Mouse (Mus musculus) ES-E14 (cell line): ENCODE data around the gene Rab37. TPM values are rescaled to one million over a fixed set of nuclear protein-coding genes. Genes with fewer than 3 reads are reported as not detected.

Experiments used
- DNase-seq: peaks from one replicate; pipeline ENCODE4 v3.0.0-alpha.2; 2013; ENCODE audit warnings: low read depth, low spot score
- H3K27ac ChIP-seq: 2 replicates; pipeline ENCODE4 v1.5.1; 2012; ENCODE audit warnings: low read depth, mild to moderate bottlenecking, low read length, moderate library complexity, mixed read lengths; ENCODE audit not compliant: poor library complexity, insufficient read depth, severe bottlenecking
- H3K36me3 ChIP-seq: 2 replicates; pipeline ENCODE4 v1.6.1; 2012; ENCODE audit warnings: mild to moderate bottlenecking, low read length, moderate library complexity, mixed read lengths; ENCODE audit not compliant: control insufficient read depth, poor library complexity, insufficient read depth, severe bottlenecking
- H3K4me1 ChIP-seq, 2 experiments: fragments of 150-350 bp in 1 of 2; sonication (generic) in 1 of 2; 2 replicates each; pipeline ENCODE4 v1.6.1; 2012; ENCODE audit warnings: low read length in 2 of 2, mild to moderate bottlenecking in 1 of 2, mixed read lengths in 1 of 2; ENCODE audit not compliant: control insufficient read depth in 2 of 2, insufficient read depth in 2 of 2, poor library complexity in 1 of 2
- H3K4me3 ChIP-seq, 2 experiments: fragments of 150-350 bp in 1 of 2; sonication (generic) in 1 of 2; 2 replicates each; pipeline ENCODE4 v1.5.1; 2012; ENCODE audit warnings: low read length in 2 of 2, low read depth in 1 of 2, mild to moderate bottlenecking in 1 of 2, mixed read lengths in 1 of 2; ENCODE audit not compliant: insufficient read depth in 1 of 2, poor library complexity in 1 of 2, severe bottlenecking in 1 of 2
- H3K9ac ChIP-seq: 2 replicates; pipeline ENCODE4 v1.6.1; 2012; ENCODE audit warnings: low read depth, mild to moderate bottlenecking, low read length, mixed read lengths; ENCODE audit not compliant: poor library complexity, insufficient read depth, severe bottlenecking
- H3K9me3 ChIP-seq: fragments of 150-350 bp; sonication (generic); 2 replicates; pipeline ENCODE4 v1.6.1; 2012; ENCODE audit warnings: low read depth, mild to moderate bottlenecking, low read length; ENCODE audit not compliant: control insufficient read depth, insufficient read depth
- CHD2 ChIP-seq: IDR thresholded peaks from 2 replicates; pipeline ENCODE4 v1.6.1; 2014; ENCODE audit warnings: mild to moderate bottlenecking, low read depth, low read length, inconsistent platforms
- HCFC1 ChIP-seq: IDR thresholded peaks from 2 replicates; pipeline ENCODE4 v1.6.1; 2012; ENCODE audit warnings: low read length, inconsistent platforms, borderline replicate concordance; ENCODE audit not compliant: insufficient read depth
- MAFK ChIP-seq: IDR thresholded peaks from 2 replicates; pipeline ENCODE4 v1.6.1; 2014; ENCODE audit warnings: mild to moderate bottlenecking, low read depth, low read length, inconsistent platforms; ENCODE audit not compliant: insufficient read depth
- ZC3H11A ChIP-seq: IDR thresholded peaks from 2 replicates; pipeline ENCODE4 v1.6.1; 2012; ENCODE audit warnings: low read depth, mild to moderate bottlenecking, inconsistent platforms, low read length, borderline replicate concordance
- ZNF384 ChIP-seq: IDR thresholded peaks from 2 replicates; pipeline ENCODE4 v1.6.1; 2012; ENCODE audit warnings: low read depth, low read length, inconsistent platforms
- in situ Hi-C, 2 experiments: fragments of 600-800 bp; cut with MboI; formaldehyde crosslinking; loops; one replicate each; pipeline ENCODE4 v1.15.1; 2025; ENCODE audit warnings: low sequenced_read_pairs in 2 of 2, inconsistent platforms in 1 of 2; ENCODE audit not compliant: unreplicated experiment in 2 of 2
- total RNA-seq: library from RNA; depleted of rRNA; stranded (reverse); fragments of 300-350 nt; gene quantifications from 2 replicates; pipeline ENCODE4 v1.2.3, GENCODE M21; 2012

The Rab37 gene
- total RNA-seq, 1 experiment, result 0.67 TPM

DNA sequence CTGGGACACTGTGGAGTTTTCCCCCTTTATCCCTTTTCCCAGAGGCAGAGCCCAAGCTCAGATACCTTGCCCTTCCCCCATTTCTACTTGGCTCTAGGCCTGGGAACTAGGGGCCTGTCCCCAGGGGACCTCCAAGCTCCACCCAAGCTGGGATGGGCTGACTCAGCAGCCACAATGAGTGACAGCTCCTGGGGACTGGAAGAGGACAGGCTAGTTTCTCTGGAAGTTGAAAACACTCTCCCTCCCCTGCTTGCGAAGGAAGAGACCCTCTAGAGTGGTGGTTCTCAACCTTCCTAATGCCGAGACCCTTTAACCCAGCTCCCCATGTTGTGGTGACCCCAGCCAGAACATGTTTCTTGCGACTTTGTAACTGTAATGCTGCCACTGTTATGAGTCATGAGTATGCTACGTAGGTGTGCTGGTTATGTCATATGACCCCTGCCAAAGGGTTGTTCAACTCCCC is 81.6 kb downstream of the Rab37 start:
- no peak for DNase-seq
- H3K27ac ChIP-seq, result peak overlapping the region; percentile 47; the same call in 1 of the 2 replicates
- TF ChIP-seq MAFK (peak; percentile 96), HCFC1 (no peak)
- H3K36me3 ChIP-seq, result peaks cover 19% of the 10 kb centered on the region; the same call in 1 of the 2 replicates
- in situ Hi-C loops, result no loop called here
- H3K4me3 ChIP-seq, result peak overlapping the region in 1 of 2 experiments; percentile 28; a peak in 1 of 4 replicates
- H3K9ac ChIP-seq, result no peak overlapping the region
- peaks cover 14 to 56% of the 10 kb centered on the region in 2 experiments for H3K4me1 ChIP-seq
- no peaks in the 10 kb centered on the region for H3K9me3 ChIP-seq

- peak overlapping the region; percentile 10 to 34; a peak in 3 of 4 replicates for H3K4me3 ChIP-seq
- in situ Hi-C loops, result no loop called here
- peak overlapping the region; percentile 53 for H3K9ac ChIP-seq
- no peak for TF ChIP-seq MAFK
- TF ChIP-seq HCFC1, result no peak
- TF ChIP-seq ZNF384, result no peak
- TF ChIP-seq CHD2, result no peak
- no peak for TF ChIP-seq ZC3H11A
- no peaks in the 10 kb centered on the region for H3K9me3 ChIP-seq
- H3K36me3 ChIP-seq, result peaks cover 18% of the 10 kb centered on the region; the same call in 1 of the 2 replicates
- DNase-seq, result no peak
- H3K27ac ChIP-seq, result peak overlapping the region; percentile 71
- H3K4me1 ChIP-seq, result peaks cover 14 to 57% of the 10 kb centered on the region in 2 experiments
Observed at GRCm38 (mm10) chr11:115173549-115174339, 82.5 kb downstream of the Rab37 start.

DNA sequence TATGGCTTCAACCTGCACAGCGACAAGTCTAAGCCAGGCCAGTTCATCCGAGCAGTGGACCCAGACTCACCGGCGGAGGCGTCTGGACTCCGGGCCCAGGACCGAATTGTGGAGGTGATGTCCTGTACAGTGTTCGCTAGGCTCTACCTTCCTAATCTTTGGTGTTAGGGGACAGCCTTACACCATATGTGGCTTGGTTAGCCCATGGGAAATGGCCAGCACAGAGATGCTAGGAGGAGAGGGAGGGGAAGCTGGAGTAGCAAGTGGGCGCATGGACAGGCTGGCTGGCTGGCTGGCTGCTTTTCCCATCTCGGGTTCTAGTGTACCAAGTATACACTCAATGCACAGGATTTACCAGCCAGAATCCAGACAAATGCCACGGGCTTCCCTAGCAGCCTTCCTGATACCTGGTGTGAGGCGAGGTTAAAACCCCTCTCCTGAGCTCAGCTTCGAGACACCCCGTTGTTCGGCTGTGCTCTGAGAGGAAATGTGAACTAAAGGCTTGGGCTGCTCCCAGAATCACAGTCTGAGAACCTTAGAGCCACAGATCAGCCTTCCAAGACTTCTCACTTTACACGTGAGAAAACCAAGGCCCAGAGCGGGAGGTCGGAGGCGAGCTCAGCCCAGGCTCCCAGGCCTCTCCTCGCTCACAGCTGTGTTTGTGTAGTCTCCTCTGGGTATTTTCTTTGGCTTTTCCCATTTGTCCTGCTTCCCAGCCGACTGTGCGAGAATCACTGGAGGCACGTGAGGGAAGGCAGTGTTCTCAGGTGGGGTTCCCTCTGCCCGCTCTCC is 85.4 kb downstream of the Rab37 start:
- Histone ChIP-seq H3K9me3 (no peaks in the 10 kb centered on the region), H3K27ac (no peak overlapping the region), H3K4me3 (no peak overlapping the region), H3K4me1 (peaks cover 13 to 50% of the 10 kb centered on the region in 2 experiments), H3K36me3 (peaks cover 37% of the 10 kb centered on the region), H3K9ac (no peak overlapping the region)
- no peak for DNase-seq
- in situ Hi-C loops, result no loop called here
- no peak for TF ChIP-seq ZNF384
- no peak for TF ChIP-seq CHD2
- TF ChIP-seq MAFK, result no peak
- TF ChIP-seq ZC3H11A, result no peak
- TF ChIP-seq HCFC1, result no peak

- Histone ChIP-seq H3K36me3 (peaks cover 41% of the 10 kb centered on the region), H3K27ac (no peak overlapping the region), H3K4me1 (peaks cover 7 to 44% of the 10 kb centered on the region in 2 experiments), H3K9ac (no peak overlapping the region), H3K9me3 (no peaks in the 10 kb centered on the region), H3K4me3 (no peak overlapping the region)
- DNase-seq, result no peak
- TF ChIP-seq CHD2 (no peak), ZNF384 (no peak), MAFK (no peak), HCFC1 (no peak), ZC3H11A (no peak)
- in situ Hi-C loops, result no loop called here
Observed at GRCm38 (mm10) chr11:115177559-115178195, 86.4 kb downstream of the Rab37 start.
